Mouse (Mus musculus) G1E-ER4 (cell line): ENCODE results near the gene Klhl5. TPM values are rescaled to one million over a fixed set of nuclear protein-coding genes. Genes with fewer than 3 reads are reported as not detected.

Experiments used
- GATA1 ChIP-seq: IDR thresholded peaks from one replicate; pipeline ENCODE4 v1.8.0; 2012; ENCODE audit warnings: low read length, inconsistent platforms
- polyA plus RNA-seq: library from polyadenylated mRNA; stranded (reverse); fragments of >175 nt; gene quantifications from 2 replicates; pipeline ENCODE4 v1.2.3, GENCODE M21; 2012

The Klhl5 gene
- polyA plus RNA-seq, 1 experiment, result not detected

DNA sequence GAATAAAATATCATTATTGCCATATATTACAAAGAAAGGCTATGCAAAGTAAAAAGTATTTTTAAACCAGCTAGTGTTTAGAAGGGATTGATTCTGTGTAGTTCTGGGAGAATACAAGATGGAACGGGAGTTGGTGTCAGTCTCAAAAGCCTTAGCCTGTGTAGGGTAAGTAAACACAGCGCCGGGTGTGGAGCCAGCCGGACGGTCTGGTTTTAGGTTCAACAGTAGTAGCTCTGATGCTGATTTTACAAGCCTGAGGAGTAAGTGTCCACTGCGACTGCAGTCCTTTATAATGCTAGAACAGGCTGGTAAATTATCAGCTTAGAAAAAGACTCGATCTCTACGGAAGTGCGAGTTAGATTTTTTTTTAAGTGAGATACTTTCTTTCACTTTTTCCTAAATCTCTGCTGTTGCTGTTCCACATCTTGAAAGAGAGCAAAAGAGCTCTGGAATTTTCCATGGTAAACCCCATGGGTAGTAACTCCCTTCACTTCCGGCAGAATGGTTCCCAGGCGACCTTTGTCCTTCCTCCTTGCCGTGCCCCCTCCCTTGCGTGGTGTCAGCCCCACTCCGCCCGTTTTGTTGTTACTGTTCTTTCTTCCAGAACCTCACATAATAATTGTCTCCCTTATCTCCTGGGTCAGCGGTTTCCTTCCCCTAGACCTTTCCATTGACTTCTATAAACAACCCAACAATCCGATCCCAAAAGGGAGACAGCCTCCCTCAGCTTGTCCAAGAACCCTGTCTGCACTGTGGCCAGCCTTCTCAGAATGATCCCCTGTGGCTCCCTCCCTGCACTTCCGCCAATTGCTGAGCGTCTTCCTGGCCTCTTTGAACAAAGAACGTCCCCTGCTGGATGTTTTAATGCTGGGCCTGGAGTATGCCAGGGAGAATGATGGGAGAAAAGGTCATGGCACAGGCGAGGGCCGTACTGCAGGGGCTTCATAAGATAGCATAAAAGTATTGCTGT is 50.4 kb downstream of the Klhl5 start:
- no peak for TF ChIP-seq GATA1

DNA sequence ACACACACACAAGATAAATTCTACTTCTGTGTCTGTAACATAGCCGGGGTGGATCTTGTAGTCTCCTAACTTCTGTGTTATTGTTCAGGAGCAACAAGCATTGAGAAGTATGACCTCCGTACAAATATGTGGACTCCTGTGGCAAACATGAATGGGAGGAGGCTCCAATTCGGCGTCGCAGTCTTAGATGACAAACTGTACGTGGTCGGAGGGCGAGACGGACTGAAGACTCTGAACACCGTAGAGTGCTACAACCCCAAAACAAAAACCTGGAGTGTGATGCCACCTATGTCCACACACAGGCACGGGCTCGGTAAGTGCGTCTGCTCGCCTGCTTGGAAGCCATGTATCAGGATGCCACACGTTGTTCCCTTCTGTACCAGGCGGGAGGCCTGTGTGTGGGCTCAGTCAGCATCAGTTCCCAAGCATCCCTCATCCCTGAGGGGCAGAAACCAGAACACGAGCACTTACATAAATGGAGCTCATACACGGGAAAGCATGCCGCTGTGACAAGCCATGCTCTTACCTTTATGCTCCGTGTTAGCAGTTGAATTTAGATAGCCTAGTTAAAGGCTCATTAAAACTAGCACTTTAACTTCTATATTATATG is 51.5 kb downstream of the Klhl5 start:
- no peak for TF ChIP-seq GATA1

DNA sequence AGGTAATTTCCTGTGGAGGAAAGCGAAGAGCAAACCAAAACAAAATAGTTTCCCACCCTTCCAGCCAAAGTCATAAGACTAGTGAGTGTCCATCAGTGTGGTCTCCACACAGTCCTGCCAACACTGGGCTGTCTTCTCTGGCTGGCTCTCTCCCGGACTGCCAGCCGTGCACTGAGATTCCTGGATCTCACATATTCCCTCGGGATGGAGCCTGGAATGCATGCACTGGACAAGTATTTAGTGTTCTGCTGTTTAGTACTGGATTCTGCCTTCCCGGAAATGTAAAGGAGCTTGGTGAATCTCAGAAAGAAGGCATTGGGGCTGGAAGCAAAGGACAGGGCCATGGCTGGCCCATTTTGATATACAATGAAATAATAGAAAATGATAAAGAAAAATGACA is 55.7 kb downstream of the Klhl5 start:
- TF ChIP-seq GATA1, result no peak

DNA sequence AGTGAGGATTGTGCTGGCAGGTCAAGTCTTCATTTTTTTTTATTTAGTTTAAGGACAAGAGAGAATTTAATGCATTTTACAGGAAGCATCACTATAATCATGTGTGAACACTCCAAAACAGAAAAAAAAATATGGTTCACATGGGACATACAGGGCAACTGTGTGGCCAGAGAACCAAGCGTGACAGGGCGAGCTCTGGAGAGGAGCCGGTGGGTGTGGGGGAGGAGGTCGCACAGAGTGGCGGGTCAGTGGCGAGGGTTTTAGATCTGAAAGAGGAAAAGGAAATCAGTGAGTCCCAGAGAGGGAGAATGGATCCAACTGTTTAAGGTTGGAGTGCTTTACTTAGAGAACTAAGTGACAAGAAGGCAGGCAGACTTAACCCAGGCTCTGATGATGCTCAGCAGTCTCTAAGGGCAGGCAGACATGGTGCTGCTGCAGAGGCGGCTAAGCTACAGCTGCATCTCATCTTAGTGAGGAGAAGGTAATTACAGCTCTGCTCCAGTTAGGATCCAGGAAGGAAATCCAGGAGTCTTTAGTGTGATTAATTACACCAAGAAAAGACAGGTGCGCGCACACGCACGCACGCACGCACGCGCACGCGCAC is 56.3 kb downstream of the Klhl5 start:
- TF ChIP-seq GATA1, result no peak

DNA sequence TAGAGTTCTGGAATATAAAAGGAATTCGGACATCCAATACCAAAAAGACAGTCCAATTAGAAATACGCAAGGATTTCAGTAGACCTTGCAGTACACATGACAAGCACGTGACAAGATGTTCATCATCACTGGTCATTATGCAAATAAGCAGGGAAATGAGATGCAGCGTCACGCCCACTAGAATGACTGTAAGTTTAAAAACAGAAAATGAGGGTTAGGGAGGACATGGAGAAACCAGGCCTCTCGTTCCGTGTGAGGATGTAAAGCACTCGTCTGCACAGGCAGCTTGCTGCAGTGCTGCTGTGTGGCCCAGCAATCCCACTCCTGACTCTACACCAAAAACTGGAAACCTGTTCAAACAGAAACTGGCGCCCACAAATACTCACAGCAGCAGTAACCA is 62.9 kb downstream of the Klhl5 start:
- TF ChIP-seq GATA1, result no peak

DNA sequence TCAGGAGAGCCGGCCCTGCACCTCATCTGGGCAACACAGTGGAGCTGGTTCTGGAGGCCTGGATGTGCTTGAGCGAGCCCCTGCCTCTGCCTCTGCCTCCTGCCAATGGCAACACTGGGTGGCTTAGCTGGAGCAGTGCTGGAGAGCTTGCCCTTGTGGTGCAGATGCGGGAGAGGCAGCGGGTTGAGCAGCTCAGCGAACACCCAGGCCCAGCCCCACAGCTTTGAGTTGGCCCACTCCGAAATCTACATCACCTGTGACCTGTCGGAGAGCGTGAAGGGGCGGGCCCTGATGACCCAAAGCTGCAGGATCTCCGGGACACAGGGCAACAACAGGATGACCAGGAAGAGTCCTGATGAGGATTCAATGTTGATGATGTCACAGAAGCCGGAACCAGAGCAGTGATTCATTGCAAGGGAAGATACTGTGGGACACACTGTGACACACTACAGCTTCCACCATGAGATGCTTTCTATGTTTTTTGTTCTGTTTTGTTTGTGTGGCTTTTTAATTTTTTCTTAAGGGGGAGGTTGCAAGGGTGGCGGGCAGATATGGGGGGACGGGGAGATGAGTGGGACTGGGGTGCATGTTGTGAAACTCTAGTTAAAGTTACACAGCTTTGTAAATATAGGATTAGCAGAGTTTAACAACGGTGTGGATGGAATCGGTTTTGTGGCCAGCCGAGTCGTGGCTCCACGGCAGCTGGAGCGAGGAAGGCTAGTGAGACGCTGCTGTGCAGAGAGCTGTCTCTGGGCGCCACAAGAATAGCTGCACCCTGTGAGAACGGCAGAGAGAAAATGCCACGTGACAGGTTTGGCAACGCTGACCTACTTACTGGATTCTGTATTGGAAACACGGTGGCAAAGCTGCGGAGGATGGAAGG is 67.9 kb downstream of the Klhl5 start:
- TF ChIP-seq GATA1, result no peak

DNA sequence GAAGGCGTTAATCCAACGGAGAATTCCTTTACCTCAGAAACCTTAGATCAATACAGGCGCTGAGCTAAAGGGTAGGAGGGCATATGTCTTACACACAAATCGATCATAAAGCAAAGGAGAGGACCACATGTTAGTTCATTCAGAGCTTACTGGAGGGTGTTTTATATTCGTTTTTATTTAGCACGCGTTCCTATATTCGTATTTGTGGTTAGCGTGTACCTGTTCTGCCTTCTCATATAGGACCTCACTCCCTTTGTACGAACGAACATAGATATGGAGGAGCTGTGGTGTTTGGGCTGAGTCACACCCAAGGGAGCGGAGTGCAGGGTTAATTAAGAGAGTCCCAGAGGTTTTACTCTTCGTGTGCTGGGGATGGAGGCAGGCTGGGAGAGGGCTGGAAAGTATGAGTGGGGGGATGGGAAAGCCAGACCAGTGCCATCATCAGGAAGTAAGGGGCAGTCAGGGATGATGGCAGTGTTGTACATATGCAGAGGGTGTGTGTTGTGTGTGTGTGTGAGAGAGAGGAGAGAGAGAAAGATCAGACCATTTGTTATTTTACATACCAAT is 68.7 kb downstream of the Klhl5 start:
- TF ChIP-seq GATA1, result no peak

DNA sequence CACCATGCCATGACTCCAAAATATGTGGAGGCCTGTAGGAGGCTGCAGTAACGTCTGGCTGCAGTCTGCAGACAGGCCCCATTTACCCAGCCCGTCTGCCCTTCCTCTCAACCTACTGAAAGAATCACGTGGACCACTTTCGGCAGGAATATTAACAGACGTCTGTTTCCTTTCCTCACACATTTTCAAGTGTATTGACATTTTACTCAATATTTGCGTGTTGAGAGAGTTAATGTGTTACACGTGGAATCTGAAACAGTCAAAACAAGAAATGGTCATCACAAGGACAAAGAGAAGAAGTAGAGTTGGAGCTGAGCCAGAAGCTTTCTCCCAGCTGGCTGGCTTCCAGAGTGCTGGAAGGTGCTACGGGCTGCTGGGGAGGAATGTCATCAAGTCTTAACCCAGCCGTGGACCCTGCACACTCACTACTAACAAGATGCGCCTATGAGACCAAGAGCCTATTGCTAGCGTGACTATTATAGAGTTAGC is 69.7 kb downstream of the Klhl5 start:
- no peak for TF ChIP-seq GATA1

DNA sequence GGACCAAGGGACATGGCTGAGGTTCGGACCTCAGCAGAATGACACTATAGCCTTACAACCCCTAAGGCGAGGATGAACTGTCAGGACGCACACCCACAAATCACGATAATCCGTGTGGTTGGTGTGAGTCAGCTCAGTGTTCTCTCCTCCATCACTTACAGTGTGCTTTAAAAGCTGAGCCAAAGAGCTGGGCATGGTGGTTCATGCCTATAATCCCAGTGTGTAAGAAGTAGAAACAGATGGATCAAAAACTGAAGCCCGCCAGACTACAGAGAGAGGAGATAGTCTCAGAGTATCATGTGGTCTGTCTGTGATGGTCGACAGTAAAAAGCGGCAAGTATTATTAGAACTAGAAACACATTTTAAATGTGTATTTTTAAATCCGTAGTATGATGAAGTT is 71.1 kb downstream of the Klhl5 start:
- no peak for TF ChIP-seq GATA1

DNA sequence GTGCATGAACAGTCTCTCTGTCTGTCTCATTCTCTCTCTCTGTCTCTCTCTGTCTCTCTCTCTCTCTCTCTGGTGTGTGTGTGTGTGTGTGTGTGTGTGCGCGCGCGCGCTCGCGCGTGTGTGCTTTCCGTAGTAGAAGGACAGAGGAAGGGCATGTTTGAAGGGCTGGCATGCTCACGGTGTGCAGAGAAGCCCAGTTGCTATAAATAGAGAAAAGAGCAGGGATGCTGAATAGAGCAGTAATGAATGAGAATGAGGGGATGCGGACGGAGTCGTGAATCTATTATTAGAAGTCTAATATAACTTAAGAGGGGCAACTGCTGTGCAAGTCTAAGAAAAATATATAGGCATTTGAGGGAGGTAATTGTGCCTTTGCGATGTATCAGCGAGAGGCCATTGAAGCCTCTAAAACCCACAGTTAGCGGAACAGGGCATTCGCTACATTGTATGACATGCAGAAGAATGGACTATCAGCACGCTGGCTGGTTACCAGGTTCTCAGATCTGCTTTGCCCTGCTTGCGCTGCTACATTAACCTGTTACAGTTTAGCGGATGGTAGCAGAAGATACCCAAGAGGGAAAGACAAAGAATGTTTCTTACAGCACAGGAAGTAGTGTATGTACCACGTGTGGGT is 73.9 kb downstream of the Klhl5 start:
- no peak for TF ChIP-seq GATA1

DNA sequence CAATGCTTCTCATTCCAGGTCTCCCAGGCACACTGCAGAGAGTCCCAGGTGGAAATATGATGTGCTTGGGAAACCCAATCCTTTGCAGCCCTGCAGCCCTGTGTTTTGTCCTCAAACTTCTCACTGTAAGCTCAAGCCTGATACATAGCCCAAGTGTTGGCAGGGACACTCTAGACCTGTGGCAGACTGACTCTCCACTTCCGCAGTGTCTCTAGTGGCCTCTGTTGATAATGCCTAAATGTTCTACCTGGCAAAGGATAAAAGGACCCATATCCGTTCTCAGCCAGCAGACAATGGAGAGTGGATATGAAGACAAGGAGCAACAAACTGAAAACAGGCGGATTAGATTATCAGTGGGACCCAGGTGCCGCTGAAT is 74.4 kb downstream of the Klhl5 start:
- TF ChIP-seq GATA1, result no peak

DNA sequence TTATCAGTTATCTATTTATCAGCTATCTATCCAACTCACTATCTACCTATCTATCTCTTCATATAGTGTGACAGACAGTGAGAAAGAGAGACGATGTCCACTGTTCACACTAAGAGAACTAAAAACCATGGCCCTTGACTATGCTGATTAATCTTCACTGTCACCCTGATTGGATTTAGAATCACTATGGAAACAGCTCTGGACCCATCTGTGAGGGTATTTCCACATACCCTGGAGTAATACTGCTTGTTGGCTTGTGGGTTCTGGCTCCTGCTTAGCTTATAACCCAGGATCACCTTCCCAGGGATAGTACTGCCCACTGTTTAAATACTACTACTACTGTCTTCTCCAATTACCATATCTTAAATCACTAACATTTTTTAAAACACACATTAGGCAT is 74.9 kb downstream of the Klhl5 start:
- TF ChIP-seq GATA1, result no peak

DNA sequence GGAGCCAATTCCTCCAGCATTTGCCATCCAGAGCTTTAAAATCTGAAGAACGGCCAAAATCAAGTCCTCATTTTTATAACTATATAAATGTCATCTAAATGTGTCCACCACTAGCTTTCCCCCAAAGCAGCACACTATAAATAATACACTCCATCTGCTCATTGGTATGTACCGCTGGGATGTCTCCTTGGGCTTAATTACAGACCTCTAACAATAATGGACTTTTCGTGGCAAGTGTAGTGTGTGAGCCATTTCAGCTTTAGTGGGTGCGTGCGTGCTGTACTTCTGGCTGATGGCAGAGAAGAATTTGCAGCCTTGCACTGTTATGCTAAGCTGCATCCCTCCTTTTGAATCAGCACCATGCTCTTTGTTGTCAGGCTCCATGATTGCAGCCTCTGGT is 84.3 kb downstream of the Klhl5 start:
- TF ChIP-seq GATA1, result no peak

DNA sequence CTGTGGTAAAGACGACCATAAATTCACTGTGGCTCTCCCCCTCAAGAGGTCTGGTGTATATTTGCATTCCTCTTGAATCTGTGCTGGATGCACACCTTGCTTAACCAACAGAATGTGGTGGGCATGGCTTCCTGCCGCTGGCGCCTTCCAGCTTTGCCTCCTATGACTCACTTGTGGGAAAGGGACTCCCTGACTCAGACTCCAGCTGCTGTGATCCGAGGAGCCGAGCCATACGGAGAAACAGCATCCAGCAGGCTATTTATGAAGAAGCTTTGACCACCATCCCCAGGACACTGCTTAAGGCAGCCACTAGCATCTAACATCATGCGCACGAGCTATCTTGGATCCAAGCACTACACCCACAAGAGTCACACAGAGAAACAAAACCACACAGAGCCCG is 87.1 kb downstream of the Klhl5 start:
- no peak for TF ChIP-seq GATA1
